Mouse (Mus musculus) heart, postnatal 0 days (tissue): ENCODE results near the gene Zmat5.

Experiments used
- CTCF ChIP-seq: IDR thresholded peaks from 2 replicates; pipeline ENCODE4 v1.5.1; 2016; ENCODE audit warnings: antibody characterized with exemption, control low read depth, low read depth
- EP300 ChIP-seq: IDR thresholded peaks from 2 replicates; pipeline ENCODE4 v1.6.1; 2016; ENCODE audit warnings: antibody characterized with exemption, low read depth

DNA sequence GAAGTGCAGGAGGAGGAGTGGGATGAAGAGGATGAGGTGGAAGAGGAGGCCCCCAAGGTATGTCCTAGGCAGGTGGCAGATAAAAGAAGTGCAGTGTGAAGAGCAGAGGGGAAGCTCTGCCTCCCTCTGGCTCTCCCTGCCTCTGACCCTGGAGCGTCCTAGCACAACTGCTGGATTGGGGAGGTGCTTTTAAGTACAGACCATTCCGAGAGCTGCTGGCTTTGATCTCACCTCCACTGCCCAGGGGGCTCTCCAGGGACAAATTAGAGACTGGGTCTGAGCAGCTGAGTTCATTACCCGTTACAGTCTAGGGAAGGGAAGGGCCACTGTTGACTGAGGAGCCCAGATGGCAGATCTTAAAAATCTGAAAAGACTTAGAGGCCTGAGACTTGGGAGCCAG, 24.4 kb upstream of the Zmat5 start:
- TF ChIP-seq CTCF (no peak), EP300 (no peak)
